Mouse (Mus musculus): ENCODE measurements around the gene Cyb561a3. TPM values are rescaled to one million over a fixed set of nuclear protein-coding genes. Genes with fewer than 3 reads are reported as not detected.

Gene Cyb561a3
- polyA plus RNA-seq, 1 experiment from 2014 or later = 14.9 TPM

DNA sequence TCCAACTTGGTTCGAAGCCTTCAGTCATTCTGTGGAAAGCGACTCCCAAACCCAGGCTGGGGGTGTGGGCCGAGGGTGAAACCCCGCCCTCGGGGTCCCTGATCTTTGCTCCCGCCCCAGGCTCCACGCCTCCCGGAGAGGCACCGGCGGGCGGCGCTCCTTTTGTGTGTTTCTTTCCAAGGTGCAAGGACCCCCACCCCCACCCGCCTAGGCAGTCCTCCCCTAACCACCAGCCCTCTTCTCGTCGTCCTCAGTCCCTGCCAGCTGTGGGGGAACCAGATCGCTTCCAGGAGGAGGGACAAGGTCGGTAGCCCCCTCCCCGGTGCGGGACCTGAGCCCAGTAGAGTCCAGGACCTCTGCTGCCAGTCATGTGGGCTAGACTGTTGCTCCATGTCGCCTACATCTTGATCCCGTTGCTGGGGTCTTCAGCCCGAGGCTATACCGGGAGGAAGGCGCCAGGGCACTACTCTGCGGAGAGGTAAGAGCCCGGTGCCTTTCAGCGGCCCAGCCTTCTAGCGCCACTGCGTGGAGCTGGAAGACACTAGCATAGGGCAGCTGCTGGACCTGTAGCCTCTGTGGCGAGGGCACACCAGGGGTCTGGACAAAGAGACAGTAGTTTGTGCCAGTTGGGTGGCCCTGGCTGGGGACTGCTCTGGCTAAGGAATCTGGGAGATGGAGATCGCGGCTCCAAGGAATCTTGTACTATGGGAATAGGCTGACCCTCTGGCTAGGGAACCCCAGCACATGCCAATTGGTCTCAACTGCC, 57.3 kb downstream of the Cyb561a3 start, which contains the start of gene Vwce:
Gene Vwce, plus strand, starts transcription at position 108 of the 766 bp plus-strand sequence.
- Histone ChIP-seq H3K4me1 (replicated peaks; ENCODE audit: control insufficient read depth, insufficient read depth, low read length) (peaks cover 28% of the 10 kb centered on the region), H3K27ac (ENCODE audit: low read depth, low read length) (peak within 1 kb of the TSS; percentile 83), H3K9me3 (ENCODE audit: control insufficient read depth, low read length) (no peaks in the 10 kb centered on the region), H3K27me3 (replicated peaks; ENCODE audit: control insufficient read depth, insufficient read depth, low read length) (no peaks in the 10 kb centered on the region), H3K4me3 (ENCODE audit: low read depth, low read length) (peak within 1 kb of the TSS; percentile 70), H3K9ac (ENCODE audit: low read depth, low read length) (peak within 1 kb of the TSS; percentile 88), H3K36me3 (ENCODE audit: control insufficient read depth, insufficient read depth, low read length) (peaks cover 14% of the 10 kb centered on the region), H3K4me2 (peak within 1 kb of the TSS; percentile 99)
- ATAC-seq (replicated peaks; ENCODE audit: low FRiP score) (peak; percentile 89), DNase-seq (ENCODE audit: low spot score) (peak; percentile 74)
- WGBS = 2% methylated on average over 32 of the region's 32 CpGs

DNA sequence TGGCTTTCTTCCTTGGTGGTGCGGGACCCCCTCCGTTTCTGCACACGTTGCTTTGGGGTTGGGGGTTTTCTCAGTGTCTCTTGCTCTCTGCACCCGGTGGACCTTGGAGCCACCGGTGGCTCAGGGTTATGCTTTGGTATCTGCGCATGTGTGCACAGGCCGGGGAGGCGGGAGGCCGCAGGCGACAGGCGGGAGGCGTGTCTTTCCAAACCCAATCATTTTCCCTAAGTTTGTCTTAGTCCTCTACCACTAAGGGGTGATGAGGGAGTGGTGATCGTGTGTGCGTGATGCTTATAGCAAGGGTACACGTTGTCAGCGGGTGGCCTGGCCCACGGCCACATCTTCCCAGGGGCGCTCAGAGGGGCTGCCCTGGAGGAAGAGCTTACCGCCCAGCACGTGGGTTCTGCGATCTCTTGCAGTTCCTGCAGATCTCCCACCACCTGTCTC, 57.9 kb downstream of the Cyb561a3 start:
- H3K9ac ChIP-seq (ENCODE audit: low read depth, low read length) = peak overlapping the region; percentile 88
- DNase-seq (ENCODE audit: low spot score) (peak; percentile 78), ATAC-seq (replicated peaks; ENCODE audit: low FRiP score) (peak; percentile 89)
- no peaks in the 10 kb centered on the region for H3K9me3 ChIP-seq (ENCODE audit: control insufficient read depth, low read length)
- peaks cover 29% of the 10 kb centered on the region for H3K4me1 ChIP-seq (replicated peaks; ENCODE audit: control insufficient read depth, insufficient read depth, low read length)
- peaks cover 8% of the 10 kb centered on the region for H3K36me3 ChIP-seq (ENCODE audit: control insufficient read depth, insufficient read depth, low read length)
- WGBS = 3% methylated on average over 21 of the region's 21 CpGs
- H3K4me3 ChIP-seq (ENCODE audit: low read depth, low read length) = peak overlapping the region; percentile 70
- peak overlapping the region; percentile 99 for H3K4me2 ChIP-seq
- H3K27me3 ChIP-seq (replicated peaks; ENCODE audit: control insufficient read depth, insufficient read depth, low read length) = no peaks in the 10 kb centered on the region
- H3K27ac ChIP-seq (ENCODE audit: low read depth, low read length) = peak overlapping the region; percentile 83

DNA sequence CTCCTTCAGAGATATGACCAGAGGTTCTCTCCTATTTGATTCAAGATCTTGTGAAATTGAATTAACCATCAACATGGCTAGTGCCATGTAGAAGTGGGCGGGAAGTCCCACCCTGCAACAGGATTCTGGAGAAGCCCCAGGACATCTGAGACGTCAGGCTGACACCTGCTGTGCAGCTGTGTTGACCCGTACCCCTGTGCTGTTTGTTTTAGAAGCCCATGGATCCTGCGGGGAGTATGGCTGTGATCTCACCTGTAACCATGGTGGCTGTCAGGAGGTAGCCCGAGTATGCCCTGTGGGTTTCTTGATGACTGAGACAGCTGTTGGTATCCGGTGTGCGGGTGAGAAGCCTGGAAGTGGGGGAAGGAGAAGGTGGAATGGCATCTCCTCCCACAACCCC, 60.9 kb downstream of the Cyb561a3 start:
- H3K4me1 ChIP-seq (replicated peaks; ENCODE audit: control insufficient read depth, insufficient read depth, low read length) = peaks cover 36% of the 10 kb centered on the region
- H3K27ac ChIP-seq (ENCODE audit: low read depth, low read length) = no peak overlapping the region
- H3K9ac ChIP-seq (ENCODE audit: low read depth, low read length) = no peak overlapping the region

DNA sequence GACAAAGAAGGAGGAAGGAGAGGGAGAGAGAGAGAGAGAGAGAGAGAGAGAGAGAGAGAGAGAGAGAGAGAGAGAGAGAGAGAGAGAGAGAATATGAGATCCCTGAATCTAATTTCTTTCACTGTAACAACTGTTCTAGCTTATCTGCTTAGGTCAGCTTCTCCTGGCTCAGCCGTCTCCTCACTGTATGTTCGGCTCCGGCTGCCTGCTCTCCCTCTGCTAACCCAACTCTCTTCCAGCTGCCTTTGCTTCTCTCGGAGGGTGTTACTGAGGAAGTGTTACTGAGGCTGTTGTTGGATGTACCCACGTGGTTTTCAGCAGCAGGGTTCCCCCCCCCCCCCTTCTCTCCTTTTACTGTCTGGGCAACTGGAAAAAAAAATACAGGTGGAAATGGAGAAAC, 63.1 kb downstream of the Cyb561a3 start:
- H3K27me3 ChIP-seq (replicated peaks; ENCODE audit: control insufficient read depth, insufficient read depth, low read length) = no peaks in the 10 kb centered on the region
- WGBS = 6% methylated on average over 5 of the region's 5 CpGs
- no peaks in the 10 kb centered on the region for H3K36me3 ChIP-seq (ENCODE audit: control insufficient read depth, insufficient read depth, low read length)
- no peaks in the 10 kb centered on the region for H3K9me3 ChIP-seq (ENCODE audit: control insufficient read depth, low read length)
- DNase-seq (ENCODE audit: low spot score) (no peak), ATAC-seq (replicated peaks; ENCODE audit: low FRiP score) (peak; percentile 69)
- no peak overlapping the region for H3K27ac ChIP-seq (ENCODE audit: low read depth, low read length)
- peaks cover 30% of the 10 kb centered on the region for H3K4me1 ChIP-seq (replicated peaks; ENCODE audit: control insufficient read depth, insufficient read depth, low read length)
- H3K4me3 ChIP-seq (ENCODE audit: low read depth, low read length) = no peak overlapping the region
- peak overlapping the region; percentile 31; the same call in 1 of the 2 replicates for H3K9ac ChIP-seq (ENCODE audit: low read depth, low read length)
- peak overlapping the region; percentile 34 for H3K4me2 ChIP-seq

More for the DNA sequence above, 60.9 kb downstream of the Cyb561a3 start:
- Histone ChIP-seq H3K9me3 (ENCODE audit: control insufficient read depth, low read length) (no peaks in the 10 kb centered on the region), H3K36me3 (ENCODE audit: control insufficient read depth, insufficient read depth, low read length) (no peaks in the 10 kb centered on the region), H3K4me3 (ENCODE audit: low read depth, low read length) (no peak overlapping the region), H3K4me2 (no peak overlapping the region), H3K27me3 (replicated peaks; ENCODE audit: control insufficient read depth, insufficient read depth, low read length) (no peaks in the 10 kb centered on the region)
- 57% methylated on average over 7 of the region's 7 CpGs for WGBS
- ATAC-seq (replicated peaks; ENCODE audit: low FRiP score) (no peak), DNase-seq (ENCODE audit: low spot score) (no peak)

DNA sequence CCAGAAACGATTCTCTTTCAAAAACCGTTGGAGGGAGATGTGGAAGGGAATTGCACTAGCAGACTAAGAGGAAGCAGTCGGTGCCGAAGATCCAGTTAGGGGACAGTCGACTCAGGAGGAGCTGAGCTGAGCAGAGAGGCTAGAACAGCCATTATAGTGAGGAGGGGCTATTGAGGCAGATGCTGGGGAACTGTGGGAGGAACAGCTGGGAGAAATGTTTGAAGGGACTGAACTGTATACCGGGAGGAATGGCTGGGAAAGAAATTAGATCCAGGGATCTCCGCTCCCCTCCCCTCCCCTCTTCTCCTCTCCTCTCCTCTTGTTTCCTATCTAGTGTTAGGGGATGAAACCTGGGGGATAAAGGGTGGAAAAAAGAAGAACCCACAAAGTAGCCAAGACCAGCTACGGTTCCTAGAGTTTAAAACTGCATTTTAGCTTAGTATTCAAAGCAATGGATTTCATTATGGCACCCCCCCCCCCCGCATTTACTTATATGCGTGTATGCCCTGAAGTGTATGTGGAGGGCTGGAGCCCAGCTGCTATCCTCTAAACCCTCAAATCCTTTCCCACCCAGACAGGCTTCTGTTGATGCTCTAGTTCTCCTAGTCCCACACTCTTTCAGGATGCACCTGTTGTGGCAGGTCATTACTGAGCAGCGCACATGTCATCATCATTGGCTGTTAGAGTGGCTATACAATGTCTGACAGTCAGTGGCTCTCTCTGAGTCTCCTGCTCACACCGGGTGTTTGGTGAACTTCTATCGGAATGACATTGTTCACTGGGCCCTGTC, 63.8 kb downstream of the Cyb561a3 start:
- no peaks in the 10 kb centered on the region for H3K27me3 ChIP-seq (replicated peaks; ENCODE audit: control insufficient read depth, insufficient read depth, low read length)
- H3K4me3 ChIP-seq (ENCODE audit: low read depth, low read length) = no peak overlapping the region
- H3K4me2 ChIP-seq = peak overlapping the region; percentile 34; the same call in 1 of the 2 replicates
- ATAC-seq (replicated peaks; ENCODE audit: low FRiP score) = no peak
- no peaks in the 10 kb centered on the region for H3K9me3 ChIP-seq (ENCODE audit: control insufficient read depth, low read length)
- DNase-seq (ENCODE audit: low spot score) = no peak
- 53% methylated on average over 13 of the region's 13 CpGs for WGBS
- H3K36me3 ChIP-seq (ENCODE audit: control insufficient read depth, insufficient read depth, low read length) = no peaks in the 10 kb centered on the region
- H3K27ac ChIP-seq (ENCODE audit: low read depth, low read length) = no peak overlapping the region
- peak overlapping the region; percentile 31; the same call in 1 of the 2 replicates for H3K9ac ChIP-seq (ENCODE audit: low read depth, low read length)
- H3K4me1 ChIP-seq (replicated peaks; ENCODE audit: control insufficient read depth, insufficient read depth, low read length) = peaks cover 25% of the 10 kb centered on the region

Other genes starting within 250 kb of the Cyb561a3 start
- gene Syt7, start 188.1 kb upstream of the Cyb561a3 start, polyA plus RNA-seq (2014; fragmentation: Nextera tagmentation; extraction: Ambion mirVana) = 1.2 and 1.4 TPM in 2 replicates
- 0.14 TPM in 1 of 2 replicates, not detected in the other for gene Lrrc10b, start 119.7 kb upstream of the Cyb561a3 start, polyA plus RNA-seq (2014; fragmentation: Nextera tagmentation; extraction: Ambion mirVana)
- 0.12 TPM in 1 of 2 replicates, not detected in the other for gene Ppp1r32, start 94.2 kb upstream of the Cyb561a3 start, polyA plus RNA-seq (2014; fragmentation: Nextera tagmentation; extraction: Ambion mirVana)
- 42.6 and 44.8 TPM in 2 replicates for gene Cpsf7, start 51.9 kb upstream of the Cyb561a3 start, polyA plus RNA-seq (2014; fragmentation: Nextera tagmentation; extraction: Ambion mirVana)
- gene Sdhaf2, start 51.0 kb upstream of the Cyb561a3 start, polyA plus RNA-seq (2014; fragmentation: Nextera tagmentation; extraction: Ambion mirVana) = 60.4 and 63.0 TPM in 2 replicates
- 33.7 and 35.9 TPM in 2 replicates for gene Tmem216, start 20.9 kb upstream of the Cyb561a3 start, polyA plus RNA-seq (2014; fragmentation: Nextera tagmentation; extraction: Ambion mirVana)
- gene Tmem138, start 190 bp downstream of the Cyb561a3 start, polyA plus RNA-seq (2014; fragmentation: Nextera tagmentation; extraction: Ambion mirVana) = 32.6 and 33.3 TPM in 2 replicates
- gene Ddb1, start 28.2 kb downstream of the Cyb561a3 start, polyA plus RNA-seq (2014; fragmentation: Nextera tagmentation; extraction: Ambion mirVana) = 311 and 347 TPM in 2 replicates
- 16.1 and 16.2 TPM in 2 replicates for gene Tkfc, start 28.5 kb downstream of the Cyb561a3 start, polyA plus RNA-seq (2014; fragmentation: Nextera tagmentation; extraction: Ambion mirVana)
- gene Vwce, start 57.0 kb downstream of the Cyb561a3 start, polyA plus RNA-seq (2014; fragmentation: Nextera tagmentation; extraction: Ambion mirVana) = 7.8 and 10.4 TPM in 2 replicates
- not detected in 2 replicates for gene Pga5, start 100.9 kb downstream of the Cyb561a3 start, polyA plus RNA-seq (2014; fragmentation: Nextera tagmentation; extraction: Ambion mirVana)
- gene Vps37c, start 111.6 kb downstream of the Cyb561a3 start, polyA plus RNA-seq (2014; fragmentation: Nextera tagmentation; extraction: Ambion mirVana) = 23.2 TPM in 2 replicates
- gene Cd5, start 161.8 kb downstream of the Cyb561a3 start, polyA plus RNA-seq (2014; fragmentation: Nextera tagmentation; extraction: Ambion mirVana) = 0.05 TPM in 1 of 2 replicates, not detected in the other